Mouse (Mus musculus) embryonic facial prominence, embryonic 12.5 days (tissue): ENCODE measurements around the gene Prdm15. TPM values are rescaled to one million over a fixed set of nuclear protein-coding genes. Genes with fewer than 3 reads are reported as not detected.

ENCODE experiments used
- ATAC-seq: fragments of 200-750 bp; cut with Nextera tagmentation; 2 replicates; pipeline ENCODE4 v1.8.0; 2017; ENCODE audit not compliant: insufficient number of reproducible peaks, insufficient read depth, low FRiP score, low TSS enrichment
- H3K27ac ChIP-seq: fragments of 300-500 bp; sonication (generic); 2 replicates; pipeline ENCODE4 v1.5.1; 2016; ENCODE audit warnings: mild to moderate bottlenecking
- H3K27me3 ChIP-seq: fragments of 300-500 bp; sonication (generic); 2 replicates; pipeline ENCODE4 v1.6.1; 2016; ENCODE audit warnings: mild to moderate bottlenecking, moderate library complexity
- H3K36me3 ChIP-seq: fragments of 300-500 bp; sonication (generic); 2 replicates; pipeline ENCODE4 v1.6.1; 2016; ENCODE audit warnings: mild to moderate bottlenecking
- H3K4me1 ChIP-seq: fragments of 300-500 bp; sonication (generic); 2 replicates; pipeline ENCODE4 v1.6.1; 2016
- H3K4me2 ChIP-seq: fragments of 300-500 bp; sonication (generic); replicated peaks from 2 replicates; pipeline ENCODE4 v1.6.1; 2016; ENCODE audit warnings: mild to moderate bottlenecking, moderate library complexity
- H3K4me3 ChIP-seq: fragments of 300-500 bp; sonication (generic); 2 replicates; pipeline ENCODE4 v1.5.1; 2016; ENCODE audit warnings: mild to moderate bottlenecking
- H3K9ac ChIP-seq: fragments of 300-500 bp; sonication (generic); 2 replicates; pipeline ENCODE4 v1.6.1; 2016; ENCODE audit warnings: mild to moderate bottlenecking, moderate library complexity
- H3K9me3 ChIP-seq: fragments of 300-500 bp; sonication (generic); 2 replicates; pipeline ENCODE4 v1.6.1; 2016; ENCODE audit warnings: mild to moderate bottlenecking, moderate library complexity
- WGBS: fragments of 180-500 bp; shearing (Covaris S2); methylation state at CpG from one replicate; pipeline ENCODE4 v1.1.7; 2016; 5-methylcytosine and 5-hydroxymethylcytosine counted together
- polyA plus RNA-seq: library from polyadenylated mRNA; unstranded; fragments of >200 nt; fragmentation: Nextera tagmentation; extraction: Ambion mirVana; gene quantifications from 2 replicates; pipeline ENCODE4 v1.2.1, GENCODE M21; 2016

Gene Prdm15
- polyA plus RNA-seq, 1 experiment from 2014 or later = 15.7 TPM

DNA sequence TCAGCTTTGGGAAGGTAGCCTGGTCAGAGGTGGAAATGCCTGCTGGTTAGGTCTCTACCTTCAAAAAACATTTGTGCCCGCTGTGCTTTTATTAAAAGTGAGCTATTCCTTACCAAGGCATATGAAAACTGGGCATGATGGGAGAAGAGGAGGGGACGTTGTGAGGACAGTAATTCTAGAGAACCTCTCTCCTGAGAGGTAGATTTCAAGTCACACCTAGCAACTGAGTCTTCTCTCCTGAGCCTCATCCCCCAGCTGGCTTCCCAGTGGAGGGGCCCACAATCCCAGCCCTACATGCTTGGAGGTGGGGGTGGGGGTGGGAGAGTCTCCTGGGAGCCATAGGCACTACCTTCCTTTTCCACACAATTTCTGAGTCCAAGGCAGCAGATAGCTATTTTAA lies 87.0 kb downstream of the Prdm15 start:
- no peaks in the 10 kb centered on the region for H3K36me3 ChIP-seq
- peaks cover 10% of the 10 kb centered on the region; the same call in 1 of the 2 replicates for H3K4me1 ChIP-seq
- H3K27ac ChIP-seq = no peak overlapping the region
- H3K9me3 ChIP-seq = no peaks in the 10 kb centered on the region
- H3K4me2 ChIP-seq = no peak overlapping the region
- no peak overlapping the region for H3K9ac ChIP-seq
- ATAC-seq = no peak
- 53% methylated on average over 2 of the region's 2 CpGs for WGBS
- no peak overlapping the region for H3K4me3 ChIP-seq
- H3K27me3 ChIP-seq = peaks cover 63% of the 10 kb centered on the region

DNA sequence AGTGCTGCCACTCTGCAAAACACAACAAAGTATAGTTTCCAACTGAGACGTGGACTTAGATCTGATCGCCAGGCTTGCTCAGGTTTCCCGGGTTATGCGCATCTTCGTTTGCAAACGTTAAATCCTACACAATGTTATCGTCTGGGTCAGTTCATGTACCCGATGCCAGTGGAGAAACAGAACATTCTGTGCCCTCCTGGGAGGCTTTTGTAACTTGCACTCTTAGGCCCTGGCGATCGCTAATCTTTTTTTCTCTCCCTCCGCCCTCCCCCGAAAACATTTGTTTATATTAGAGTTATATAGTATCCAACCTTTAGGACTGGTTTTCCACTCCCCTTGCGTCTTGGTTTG lies 87.7 kb downstream of the Prdm15 start:
- no peaks in the 10 kb centered on the region for H3K9me3 ChIP-seq
- H3K4me2 ChIP-seq = peak overlapping the region; percentile 75
- H3K9ac ChIP-seq = no peak overlapping the region
- 11% methylated on average over 13 of the region's 13 CpGs for WGBS
- ATAC-seq = no peak
- peaks cover 63% of the 10 kb centered on the region for H3K27me3 ChIP-seq
- H3K36me3 ChIP-seq = no peaks in the 10 kb centered on the region
- peaks cover 10% of the 10 kb centered on the region; the same call in 1 of the 2 replicates for H3K4me1 ChIP-seq
- no peak overlapping the region for H3K27ac ChIP-seq
- peak overlapping the region; percentile 44 for H3K4me3 ChIP-seq

DNA sequence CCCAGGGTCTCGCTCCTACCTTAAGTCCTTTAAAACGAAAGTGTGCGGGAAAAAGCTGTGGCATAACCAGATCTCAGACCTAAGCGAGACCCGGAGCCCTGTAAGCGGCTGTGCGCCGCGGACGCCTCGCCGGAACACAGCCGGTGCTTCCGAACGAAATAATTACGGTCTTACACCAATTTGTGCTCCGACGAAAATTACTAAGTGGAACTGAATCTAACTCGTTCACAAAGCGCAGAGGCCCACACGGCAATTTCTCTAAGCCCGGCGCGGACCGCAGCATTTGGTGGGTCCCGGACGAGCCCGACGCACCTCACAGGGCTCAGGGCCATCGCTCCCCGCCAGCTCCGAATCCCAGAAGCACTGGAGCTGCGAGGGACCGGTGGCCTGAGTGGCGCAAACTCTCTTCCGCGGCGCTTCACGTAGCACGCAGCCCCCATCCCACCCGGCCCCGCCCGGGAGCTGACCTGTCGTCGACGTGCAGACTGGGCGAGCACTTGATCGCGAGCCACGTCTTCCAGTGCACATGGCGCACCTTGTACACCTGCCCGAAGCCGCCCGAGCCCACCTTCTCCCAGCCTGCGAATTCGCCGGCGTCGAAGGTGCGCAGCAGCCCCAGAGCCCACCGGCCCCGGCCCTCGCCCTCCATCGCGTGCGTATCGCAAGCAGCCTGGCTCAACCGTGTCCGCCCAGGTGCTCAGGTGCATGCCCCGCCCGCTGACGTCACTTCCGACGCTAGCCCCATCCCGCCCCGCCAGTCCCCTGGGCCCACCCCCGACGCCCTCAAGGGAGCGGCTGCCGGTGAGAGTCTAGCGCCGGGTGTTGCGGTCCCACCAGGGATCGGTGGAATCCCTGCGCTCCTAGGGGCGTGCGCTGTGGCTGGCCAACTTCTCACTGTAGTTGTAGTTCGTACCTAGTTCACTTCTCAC lies 88.3 kb downstream of the Prdm15 start, which contains the start of gene Ripk4:
Ripk4 (minus strand) TSS at position 727 of the 929 bp plus-strand sequence.
- no peak within 1 kb of the TSS for H3K27ac ChIP-seq
- peak within 1 kb of the TSS; percentile 45; the same call in 1 of the 2 replicates for H3K9ac ChIP-seq
- H3K4me3 ChIP-seq = peak within 1 kb of the TSS; percentile 44
- H3K4me1 ChIP-seq = peaks cover 10% of the 10 kb centered on the region; the same call in 1 of the 2 replicates
- H3K36me3 ChIP-seq = no peaks in the 10 kb centered on the region
- ATAC-seq = peak; percentile 80
- no peaks in the 10 kb centered on the region for H3K9me3 ChIP-seq
- peaks cover 63% of the 10 kb centered on the region for H3K27me3 ChIP-seq
- WGBS = 1% methylated on average over 88 of the region's 88 CpGs
- peak within 1 kb of the TSS; percentile 75 for H3K4me2 ChIP-seq

DNA sequence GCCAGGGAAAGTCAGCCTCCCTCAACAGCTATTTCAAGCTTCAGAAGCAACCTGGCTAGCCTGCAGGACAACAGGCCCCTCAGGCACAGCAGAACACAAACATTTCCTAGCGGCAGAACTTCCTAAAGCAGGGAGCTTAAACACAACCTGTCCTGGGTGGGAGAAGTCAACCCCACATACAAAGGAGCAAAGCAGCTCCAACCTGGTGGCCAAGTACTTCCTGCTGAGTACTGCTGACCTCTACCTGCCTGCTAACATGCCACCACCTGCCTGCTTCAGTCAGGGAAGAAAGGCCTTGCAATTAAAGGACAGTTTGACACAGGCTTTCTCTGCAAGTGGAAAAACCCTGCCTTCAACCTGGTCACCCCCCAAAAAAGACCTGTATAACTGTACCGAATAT lies 89.9 kb downstream of the Prdm15 start:
- no peaks in the 10 kb centered on the region for H3K9me3 ChIP-seq
- no peak for ATAC-seq
- H3K27me3 ChIP-seq = peaks cover 59% of the 10 kb centered on the region
- H3K36me3 ChIP-seq = no peaks in the 10 kb centered on the region
- H3K27ac ChIP-seq = no peak overlapping the region
- H3K4me2 ChIP-seq = peak overlapping the region; percentile 75
- H3K4me3 ChIP-seq = 0 out of 2 replicates have a peak overlapping the region, but pooled peaks have one; percentile 44
- WGBS = 44% methylated on average over 2 of the region's 2 CpGs
- no peak overlapping the region for H3K9ac ChIP-seq
- peaks cover 10% of the 10 kb centered on the region; the same call in 1 of the 2 replicates for H3K4me1 ChIP-seq

DNA sequence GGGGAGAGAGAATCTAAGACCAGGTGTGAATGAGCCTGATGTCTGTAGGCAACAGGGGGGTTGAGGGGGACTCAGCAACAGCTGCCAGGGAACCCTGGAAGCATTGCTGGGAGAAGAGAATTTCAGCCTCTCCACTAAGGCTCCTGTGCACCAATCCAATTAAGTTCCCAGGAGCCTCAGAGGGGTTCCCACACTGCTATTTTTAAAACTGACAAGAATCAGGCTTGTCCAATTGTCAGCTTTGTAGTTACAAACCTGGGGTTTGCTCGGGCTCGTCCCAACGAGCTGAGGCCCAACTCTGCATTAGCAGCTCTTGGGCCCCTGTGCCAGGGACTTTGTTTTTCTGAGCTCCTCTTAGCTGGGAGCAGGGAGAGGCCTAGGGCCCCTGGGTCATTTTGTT lies 92.0 kb downstream of the Prdm15 start:
- no peak overlapping the region for H3K4me3 ChIP-seq
- WGBS = 40% methylated on average over 3 of the region's 3 CpGs
- no peak for ATAC-seq
- H3K9me3 ChIP-seq = no peaks in the 10 kb centered on the region
- H3K27ac ChIP-seq = no peak overlapping the region
- no peak overlapping the region for H3K4me2 ChIP-seq
- H3K27me3 ChIP-seq = peaks cover 40% of the 10 kb centered on the region
- H3K36me3 ChIP-seq = no peaks in the 10 kb centered on the region
- peaks cover 10% of the 10 kb centered on the region; the same call in 1 of the 2 replicates for H3K4me1 ChIP-seq
- H3K9ac ChIP-seq = no peak overlapping the region

DNA sequence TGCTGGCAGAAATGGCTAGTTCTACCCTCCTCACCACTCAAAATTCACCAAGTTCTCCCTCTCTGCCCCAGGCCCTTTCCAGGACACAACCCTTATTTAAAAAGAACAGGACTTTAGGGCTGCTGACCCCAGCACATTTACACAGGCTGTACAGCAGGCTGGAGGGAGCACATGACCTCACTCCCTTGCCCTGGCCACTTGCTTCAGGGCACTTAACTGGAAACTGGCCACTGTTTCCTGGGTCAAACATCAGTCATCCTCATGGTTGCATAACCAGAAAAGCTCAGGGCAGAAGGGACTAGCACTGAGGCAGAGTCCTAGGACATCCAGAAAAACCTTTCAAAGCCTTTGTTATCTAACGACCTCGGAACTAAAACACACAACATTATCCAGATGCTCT lies 93.4 kb downstream of the Prdm15 start:
- H3K4me1 ChIP-seq = peaks cover 4% of the 10 kb centered on the region; the same call in 1 of the 2 replicates
- H3K4me2 ChIP-seq = no peak overlapping the region
- WGBS = 62% methylated on average over 2 of the region's 2 CpGs
- H3K4me3 ChIP-seq = no peak overlapping the region
- H3K9me3 ChIP-seq = no peaks in the 10 kb centered on the region
- H3K27ac ChIP-seq = no peak overlapping the region
- peaks cover 28% of the 10 kb centered on the region for H3K27me3 ChIP-seq
- ATAC-seq = no peak
- no peak overlapping the region for H3K9ac ChIP-seq
- H3K36me3 ChIP-seq = no peaks in the 10 kb centered on the region

DNA sequence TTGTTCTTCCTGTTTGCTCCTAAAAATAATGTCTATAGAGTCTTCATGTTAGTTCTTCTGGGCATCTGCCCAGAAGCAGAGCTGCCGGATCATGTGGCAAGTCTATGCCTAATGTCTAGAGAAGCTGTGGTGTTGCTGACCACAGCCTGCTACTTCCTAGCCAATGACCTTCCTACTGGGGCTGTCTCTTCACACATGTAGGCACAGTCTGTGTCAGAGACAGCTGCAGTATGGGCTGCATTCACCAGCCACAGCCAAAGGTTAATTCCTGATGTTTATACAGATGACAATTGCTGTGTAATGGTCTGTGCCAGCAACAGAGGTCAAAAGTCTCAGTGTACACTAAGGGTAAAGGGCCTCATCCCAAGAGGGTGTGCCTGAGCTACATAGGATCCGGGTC lies 95.2 kb downstream of the Prdm15 start:
- 51% methylated on average over 2 of the region's 2 CpGs for WGBS
- no peak overlapping the region for H3K4me2 ChIP-seq
- no peaks in the 10 kb centered on the region for H3K9me3 ChIP-seq
- no peak for ATAC-seq
- no peaks in the 10 kb centered on the region for H3K4me1 ChIP-seq
- peaks cover 10% of the 10 kb centered on the region for H3K27me3 ChIP-seq
- H3K36me3 ChIP-seq = no peaks in the 10 kb centered on the region
- no peak overlapping the region for H3K9ac ChIP-seq
- H3K27ac ChIP-seq = no peak overlapping the region
- H3K4me3 ChIP-seq = no peak overlapping the region

DNA sequence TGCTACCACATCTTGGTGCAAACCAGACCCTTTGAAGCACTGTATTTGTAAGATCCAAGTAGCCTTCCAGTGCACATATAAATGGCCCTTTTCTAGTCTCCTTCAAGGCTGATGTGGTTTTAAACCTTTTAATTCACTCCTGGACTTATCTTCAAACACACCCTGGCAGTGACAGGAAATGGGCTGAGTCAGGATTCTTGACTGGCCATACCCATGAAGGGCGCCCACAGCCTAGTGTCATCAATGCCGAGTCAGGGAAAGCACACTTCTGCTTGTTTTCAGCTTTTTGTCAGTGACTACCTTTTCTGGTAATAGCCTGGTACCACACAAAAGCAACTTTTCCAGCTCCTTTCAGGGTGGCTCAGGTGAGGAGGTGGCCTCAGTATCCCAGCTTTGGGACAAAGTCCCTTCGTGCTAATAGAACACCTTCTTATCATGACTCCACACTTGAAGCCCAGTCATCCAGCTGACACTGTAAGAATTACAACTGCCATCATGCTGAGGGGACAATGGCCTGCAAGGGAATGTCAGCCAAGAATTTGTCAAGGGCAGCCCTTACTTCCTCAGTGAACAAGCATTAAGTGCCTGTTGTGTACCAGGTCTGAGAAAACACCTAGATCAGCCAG lies 99.2 kb downstream of the Prdm15 start:
- H3K27me3 ChIP-seq = no peaks in the 10 kb centered on the region
- no peak overlapping the region for H3K4me3 ChIP-seq
- H3K9me3 ChIP-seq = no peaks in the 10 kb centered on the region
- WGBS = 84% methylated on average over 3 of the region's 3 CpGs
- no peaks in the 10 kb centered on the region for H3K4me1 ChIP-seq
- no peaks in the 10 kb centered on the region for H3K36me3 ChIP-seq
- no peak overlapping the region for H3K9ac ChIP-seq
- H3K4me2 ChIP-seq = no peak overlapping the region
- H3K27ac ChIP-seq = no peak overlapping the region
- ATAC-seq = no peak

DNA sequence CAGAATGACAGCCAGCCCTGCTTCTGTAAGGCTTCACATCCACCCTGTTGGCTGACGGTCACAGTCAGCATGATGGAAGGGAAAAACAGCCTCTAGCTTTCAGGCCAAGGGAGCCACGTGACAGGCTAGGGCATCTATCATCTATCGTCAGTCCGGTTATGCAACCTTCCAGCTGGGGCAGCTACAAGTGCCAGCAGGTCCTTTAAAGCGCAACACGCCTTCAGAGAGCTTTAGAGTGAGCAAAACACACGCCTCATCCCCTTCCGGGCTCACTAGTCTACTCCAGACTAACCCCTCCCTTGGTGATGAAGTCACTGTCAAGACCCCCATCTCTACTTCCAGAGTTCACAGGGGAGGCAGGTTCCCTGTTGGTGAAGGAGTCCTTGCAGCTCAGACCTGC lies 99.8 kb downstream of the Prdm15 start:
- 66% methylated on average over 8 of the region's 8 CpGs for WGBS
- no peaks in the 10 kb centered on the region for H3K27me3 ChIP-seq
- no peak overlapping the region for H3K4me2 ChIP-seq
- no peak overlapping the region for H3K9ac ChIP-seq
- H3K4me3 ChIP-seq = no peak overlapping the region
- ATAC-seq = no peak
- no peak overlapping the region for H3K27ac ChIP-seq
- H3K9me3 ChIP-seq = no peaks in the 10 kb centered on the region
- no peaks in the 10 kb centered on the region for H3K4me1 ChIP-seq
- no peaks in the 10 kb centered on the region for H3K36me3 ChIP-seq

DNA sequence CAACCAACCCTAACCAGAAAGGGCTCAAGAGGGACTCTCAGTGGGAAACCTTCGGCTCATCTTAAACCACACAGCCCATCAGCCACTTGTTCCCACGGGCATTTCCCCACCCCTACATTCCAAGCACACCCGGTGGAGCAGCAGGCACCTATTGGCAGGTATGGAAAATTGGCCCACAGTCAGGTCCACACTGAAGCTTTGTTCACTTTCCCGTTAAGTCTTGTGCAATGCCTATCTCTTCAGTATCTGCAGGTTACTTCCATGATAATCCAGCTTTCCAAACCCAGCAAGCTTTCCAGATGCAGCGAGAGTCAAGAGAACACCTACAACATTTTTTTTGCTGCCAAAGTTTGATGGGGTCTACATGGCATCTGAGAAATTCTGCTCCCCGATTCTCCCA lies 103.2 kb downstream of the Prdm15 start:
- 87% methylated on average over 6 of the region's 6 CpGs for WGBS

More for the DNA sequence above, 103.2 kb downstream of the Prdm15 start:
- no peak overlapping the region for H3K4me2 ChIP-seq
- no peaks in the 10 kb centered on the region for H3K36me3 ChIP-seq
- H3K4me3 ChIP-seq = no peak overlapping the region
- H3K9me3 ChIP-seq = no peaks in the 10 kb centered on the region
- ATAC-seq = no peak
- no peak overlapping the region for H3K9ac ChIP-seq
- H3K4me1 ChIP-seq = no peaks in the 10 kb centered on the region
- H3K27ac ChIP-seq = no peak overlapping the region
- no peaks in the 10 kb centered on the region for H3K27me3 ChIP-seq
